Mouse (Mus musculus) adrenal gland, adult 18-20 months (tissue): ENCODE results near the gene Tbc1d9. TPM values are rescaled to one million over a fixed set of nuclear protein-coding genes. Genes with fewer than 3 reads are reported as not detected.

ENCODE experiments used
- DNase-seq, 2 experiments: peaks; one replicate each; pipeline ENCODE4 v3.0.0; 2021 to 2022; ENCODE audit warnings: low spot score in 2 of 2
- total RNA-seq, 2 experiments: library from RNA; stranded (reverse); gene quantifications; 1 replicate in 1 of 2; 2 replicates in 1 of 2; pipeline ENCODE4 v1.2.3; 2021

Tbc1d9 gene
- total RNA-seq, 2 experiments from 2014 or later, result 8.1 to 10.9 TPM

GRCm38 (mm10) chr8:83224754-83225416 lies 59.7 kb downstream of the Tbc1d9 start:
- DNase-seq, result no peak

- DNase-seq, result no peak
Observed at GRCm38 (mm10) chr8:83225598-83225997, 60.4 kb downstream of the Tbc1d9 start.

- no peak for DNase-seq
Observed at GRCm38 (mm10) chr8:83227336-83227735, 62.2 kb downstream of the Tbc1d9 start.

- no peak for DNase-seq
Observed at GRCm38 (mm10) chr8:83233099-83233498, 67.9 kb downstream of the Tbc1d9 start.

GRCm38 (mm10) chr8:83239341-83239740 lies 74.2 kb downstream of the Tbc1d9 start:
- DNase-seq, result no peak

GRCm38 (mm10) chr8:83244151-83244550 lies 79.0 kb downstream of the Tbc1d9 start:
- DNase-seq, result no peak

- DNase-seq, result no peak
Observed at GRCm38 (mm10) chr8:83250858-83251257, 85.7 kb downstream of the Tbc1d9 start.

- DNase-seq, result no peak
Observed at GRCm38 (mm10) chr8:83251362-83252246, 86.5 kb downstream of the Tbc1d9 start.

- DNase-seq, result no peak
Observed at GRCm38 (mm10) chr8:83252791-83253190, 87.6 kb downstream of the Tbc1d9 start.

GRCm38 (mm10) chr8:83257631-83258030 lies 92.5 kb downstream of the Tbc1d9 start:
- DNase-seq, result no peak

GRCm38 (mm10) chr8:83260418-83261215 lies 95.5 kb downstream of the Tbc1d9 start:
- peak; percentile 46 to 56 for DNase-seq

- no peak for DNase-seq
Observed at GRCm38 (mm10) chr8:83271172-83271571, 106.0 kb downstream of the Tbc1d9 start.

- DNase-seq, result no peak
Observed at GRCm38 (mm10) chr8:83272464-83272863, 107.3 kb downstream of the Tbc1d9 start.

GRCm38 (mm10) chr8:83274470-83274869 lies 109.3 kb downstream of the Tbc1d9 start:
- DNase-seq, result no peak

GRCm38 (mm10) chr8:83278431-83278830 lies 113.3 kb downstream of the Tbc1d9 start:
- no peak for DNase-seq

- DNase-seq, result no peak
Observed at GRCm38 (mm10) chr8:83285391-83285790, 120.2 kb downstream of the Tbc1d9 start.

- DNase-seq, result no peak
Observed at GRCm38 (mm10) chr8:83290176-83290575, 125.0 kb downstream of the Tbc1d9 start, which contains the start of gene Ucp1. Ucp1 (plus strand) TSS chr8:83290352.

GRCm38 (mm10) chr8:83297375-83297774 lies 132.2 kb downstream of the Tbc1d9 start:
- DNase-seq, result no peak

- peak in 1 of 2 experiments; percentile 10 for DNase-seq
Observed at GRCm38 (mm10) chr8:83300135-83300534, 135.0 kb downstream of the Tbc1d9 start.

- no peak for DNase-seq
Observed at GRCm38 (mm10) chr8:83304946-83305345, 139.8 kb downstream of the Tbc1d9 start.

GRCm38 (mm10) chr8:83309836-83310235 lies 144.7 kb downstream of the Tbc1d9 start:
- DNase-seq, result no peak
